Mouse (Mus musculus) kidney, embryonic 16.5 days (tissue): ENCODE results near the gene Cyp2c66. TPM values are rescaled to one million over a fixed set of nuclear protein-coding genes. Genes with fewer than 3 reads are reported as not detected.
"Not testable (repeated sequence)": the region's sequence is repeated elsewhere in the genome, so short reads cannot be mapped to it uniquely, and the experiment has no call there.

ENCODE experiments used
- ATAC-seq: fragments of 200-750 bp; cut with Nextera tagmentation; 2 replicates; pipeline ENCODE4 v1.8.0; 2017; ENCODE audit warnings: moderate TSS enrichment; ENCODE audit not compliant: low FRiP score, low TSS enrichment
- H3K27ac ChIP-seq: fragments of 300-500 bp; sonication (generic); 2 replicates; pipeline ENCODE4 v1.5.1; 2014; ENCODE audit warnings: low read length
- H3K27me3 ChIP-seq: fragments of 300-500 bp; sonication (generic); 2 replicates; pipeline ENCODE4 v1.6.1; 2014; ENCODE audit warnings: low read length, control low read depth, mixed read lengths; ENCODE audit not compliant: insufficient read depth
- H3K36me3 ChIP-seq: fragments of 300-500 bp; sonication (generic); 2 replicates; pipeline ENCODE4 v1.6.1; 2014; ENCODE audit warnings: low read length, control low read depth, mixed read lengths; ENCODE audit not compliant: insufficient read depth
- H3K4me1 ChIP-seq: fragments of 300-500 bp; sonication (generic); 2 replicates; pipeline ENCODE4 v1.6.1; 2014; ENCODE audit warnings: low read length, control low read depth, mixed read lengths; ENCODE audit not compliant: insufficient read depth
- H3K4me2 ChIP-seq: fragments of 300-500 bp; sonication (generic); replicated peaks from 2 replicates; pipeline ENCODE4 v1.6.1; 2014; ENCODE audit warnings: low read depth, low read length
- H3K4me3 ChIP-seq: fragments of 300-500 bp; sonication (generic); 2 replicates; pipeline ENCODE4 v1.5.1; 2014; ENCODE audit warnings: mild to moderate bottlenecking, low read length
- H3K9ac ChIP-seq: fragments of 300-500 bp; sonication (generic); replicated peaks from 2 replicates; pipeline ENCODE4 v1.6.1; 2014; ENCODE audit warnings: low read length
- H3K9me3 ChIP-seq: fragments of 300-500 bp; sonication (generic); 2 replicates; pipeline ENCODE4 v1.6.1; 2016; ENCODE audit warnings: low read length, control low read depth
- WGBS: fragments of 180-500 bp; shearing (Covaris S2); extraction: QIAGEN DNeasy Blood & Tissue Kit; methylation state at CpG from one replicate; pipeline ENCODE4 v1.1.7; 2014; 5-methylcytosine and 5-hydroxymethylcytosine counted together
- polyA plus RNA-seq: library from polyadenylated mRNA; unstranded; fragments of >200 nt; fragmentation: Nextera tagmentation; extraction: Ambion mirVana; gene quantifications from 2 replicates; pipeline ENCODE4 v1.2.1, GENCODE M21; 2015

Cyp2c66 gene
- not detected in 2 replicates for polyA plus RNA-seq

- no peak within 1 kb of the TSS for H3K27ac ChIP-seq
- no peaks in the 10 kb centered on the region for H3K27me3 ChIP-seq
- H3K4me2 ChIP-seq: no peak within 1 kb of the TSS
- H3K4me1 ChIP-seq: no peaks in the 10 kb centered on the region
- no peaks in the 10 kb centered on the region for H3K9me3 ChIP-seq
- H3K4me3 ChIP-seq: no peak within 1 kb of the TSS
- no peaks in the 10 kb centered on the region for H3K36me3 ChIP-seq
- H3K9ac ChIP-seq: no peak within 1 kb of the TSS
- WGBS: 75% methylated on average over 1 of the region's 1 CpGs
- no peak for ATAC-seq
Observed at GRCm38 (mm10) chr19:39113644-39114043, at the start of gene Cyp2c66. Gene Cyp2c66 (plus strand): TSS chr19:39113898.

GRCm38 (mm10) chr19:39098779-39099178, 14.9 kb upstream of the Cyp2c66 start:
- not testable (repeated sequence) for H3K9ac ChIP-seq, ATAC-seq, H3K4me3 ChIP-seq, H3K27ac ChIP-seq, H3K36me3 ChIP-seq, H3K27me3 ChIP-seq, H3K9me3 ChIP-seq, H3K4me2 ChIP-seq, H3K4me1 ChIP-seq
- WGBS: 75% methylated on average over 2 of the region's 2 CpGs

- H3K36me3 ChIP-seq: not testable (repeated sequence)
- WGBS: 87% methylated on average over 19 of the region's 19 CpGs
Observed at GRCm38 (mm10) chr19:39156836-39157235, 43.1 kb downstream of the Cyp2c66 start.

More at GRCm38 (mm10) chr19:39156836-39157235, 43.1 kb downstream of the Cyp2c66 start:
- H3K4me2 ChIP-seq, ATAC-seq, H3K9me3 ChIP-seq, H3K4me3 ChIP-seq, H3K27me3 ChIP-seq, H3K4me1 ChIP-seq, H3K9ac ChIP-seq, H3K27ac ChIP-seq: not testable (repeated sequence)

Other genes with a start within 250 kb of the Cyp2c66 start
- 46.2 and 46.5 TPM in 2 replicates for gene Hells, start 183.0 kb upstream of the Cyp2c66 start, polyA plus RNA-seq
- not detected in 2 replicates for gene Cyp2c55, start 106.9 kb upstream of the Cyp2c66 start, polyA plus RNA-seq
- not detected in 2 replicates for gene Cyp2c65, start 52.9 kb upstream of the Cyp2c66 start, polyA plus RNA-seq
- not detected in 2 replicates for gene Cyp2c29, start 155.5 kb downstream of the Cyp2c66 start, polyA plus RNA-seq